Mouse (Mus musculus): ENCODE data around the gene Olfr818. TPM values are rescaled to one million over a fixed set of nuclear protein-coding genes. Genes with fewer than 3 reads are reported as not detected.

The Olfr818 gene
- polyA plus RNA-seq, 1 experiment from 2014 or later: not detected

Other genes starting within 250 kb of the Olfr818 start
- not detected in 2 replicates for gene Olfr804, start 245.9 kb downstream of the Olfr818 start, polyA plus RNA-seq (2014; fragmentation: Nextera tagmentation; extraction: Ambion mirVana)
- not detected in 2 replicates for gene Olfr805, start 219.7 kb downstream of the Olfr818 start, polyA plus RNA-seq (2014; fragmentation: Nextera tagmentation; extraction: Ambion mirVana)
- not detected in 2 replicates for gene Olfr806, start 207.2 kb downstream of the Olfr818 start, polyA plus RNA-seq (2014; fragmentation: Nextera tagmentation; extraction: Ambion mirVana)
- gene Olfr807, start 191.3 kb downstream of the Olfr818 start, polyA plus RNA-seq (2014; fragmentation: Nextera tagmentation; extraction: Ambion mirVana): not detected in 2 replicates
- gene Olfr808, start 183.6 kb downstream of the Olfr818 start, polyA plus RNA-seq (2014; fragmentation: Nextera tagmentation; extraction: Ambion mirVana): not detected in 2 replicates
- gene Olfr809, start 174.5 kb downstream of the Olfr818 start, polyA plus RNA-seq (2014; fragmentation: Nextera tagmentation; extraction: Ambion mirVana): not detected in 2 replicates
- not detected in 2 replicates for gene Olfr810, start 154.2 kb downstream of the Olfr818 start, polyA plus RNA-seq (2014; fragmentation: Nextera tagmentation; extraction: Ambion mirVana)
- gene Olfr811, start 144.7 kb downstream of the Olfr818 start, polyA plus RNA-seq (2014; fragmentation: Nextera tagmentation; extraction: Ambion mirVana): not detected in 2 replicates
- gene Olfr812, start 103.0 kb downstream of the Olfr818 start, polyA plus RNA-seq (2014; fragmentation: Nextera tagmentation; extraction: Ambion mirVana): not detected in 2 replicates
- not detected in 2 replicates for gene Olfr813, start 93.7 kb downstream of the Olfr818 start, polyA plus RNA-seq (2014; fragmentation: Nextera tagmentation; extraction: Ambion mirVana)
- gene Olfr814, start 69.2 kb downstream of the Olfr818 start, polyA plus RNA-seq (2014; fragmentation: Nextera tagmentation; extraction: Ambion mirVana): not detected in 2 replicates
- gene Olfr815, start 43.2 kb downstream of the Olfr818 start, polyA plus RNA-seq (2014; fragmentation: Nextera tagmentation; extraction: Ambion mirVana): not detected in 2 replicates
- gene Olfr816, start 33.5 kb downstream of the Olfr818 start, polyA plus RNA-seq (2014; fragmentation: Nextera tagmentation; extraction: Ambion mirVana): not detected in 2 replicates
- gene Olfr819, start 18.2 kb upstream of the Olfr818 start, polyA plus RNA-seq (2014; fragmentation: Nextera tagmentation; extraction: Ambion mirVana): not detected in 2 replicates
- not detected in 2 replicates for gene Olfr247, start 27.0 kb upstream of the Olfr818 start, polyA plus RNA-seq (2014; fragmentation: Nextera tagmentation; extraction: Ambion mirVana)
- not detected in 2 replicates for gene Gm10310, start 36.0 kb upstream of the Olfr818 start, polyA plus RNA-seq (2014; fragmentation: Nextera tagmentation; extraction: Ambion mirVana)
- gene Olfr820, start 63.5 kb upstream of the Olfr818 start, polyA plus RNA-seq (2014; fragmentation: Nextera tagmentation; extraction: Ambion mirVana): not detected in 2 replicates
- gene Olfr821, start 81.2 kb upstream of the Olfr818 start, polyA plus RNA-seq (2014; fragmentation: Nextera tagmentation; extraction: Ambion mirVana): not detected in 2 replicates
- not detected in 2 replicates for gene Olfr822, start 122.1 kb upstream of the Olfr818 start, polyA plus RNA-seq (2014; fragmentation: Nextera tagmentation; extraction: Ambion mirVana)
- gene Olfr823, start 166.3 kb upstream of the Olfr818 start, polyA plus RNA-seq (2014; fragmentation: Nextera tagmentation; extraction: Ambion mirVana): not detected in 2 replicates
- gene Olfr824, start 180.9 kb upstream of the Olfr818 start, polyA plus RNA-seq (2014; fragmentation: Nextera tagmentation; extraction: Ambion mirVana): not detected in 2 replicates
- not detected in 2 replicates for gene Olfr825, start 217.7 kb upstream of the Olfr818 start, polyA plus RNA-seq (2014; fragmentation: Nextera tagmentation; extraction: Ambion mirVana)
- not detected in 2 replicates for gene Olfr826, start 235.1 kb upstream of the Olfr818 start, polyA plus RNA-seq (2014; fragmentation: Nextera tagmentation; extraction: Ambion mirVana)

All from intestine, embryonic 14.5 days (tissue).